Mouse (Mus musculus): ENCODE results near the gene Usp2. TPM values are rescaled to one million over a fixed set of nuclear protein-coding genes. Genes with fewer than 3 reads are reported as not detected.

The Usp2 gene
- total and polyA plus RNA-seq, 3 experiments: 2.1 to 2.3 (median 2.2) TPM

DNA sequence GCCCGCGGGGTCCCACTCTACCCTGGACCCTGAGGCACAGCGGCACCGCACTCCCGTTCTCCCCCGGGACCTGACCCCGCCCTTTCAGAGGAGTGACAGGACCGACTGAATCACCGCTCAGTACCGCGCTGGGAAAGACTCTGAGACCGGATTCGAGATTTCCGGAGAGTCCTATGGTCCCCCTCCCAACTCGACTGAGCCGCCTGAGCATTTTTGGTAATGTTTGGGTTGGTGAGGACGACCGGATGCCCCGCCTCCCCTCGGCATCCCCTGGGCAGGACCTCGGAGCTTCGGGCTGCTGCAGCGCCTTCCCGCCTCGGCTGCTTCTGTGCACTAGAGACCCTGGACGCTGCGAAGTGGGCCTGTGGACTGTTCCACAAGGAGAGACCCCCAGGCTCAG is 63.2 kb downstream of the Usp2 start:
- dilution Hi-C loops (cut with MboI; ENCODE audit: extremely low pct_ligation_motif_present, extremely low pct_unique_long_range_greater_than_20kb, low sequenced_read_pairs): no loop called here
- Histone ChIP-seq H3K27me3 (replicated peaks) (peaks cover 59% of the 10 kb centered on the region), H3K36me3 (replicated peaks in 1 of 2; ENCODE audit: control insufficient read depth in 1 of 2, insufficient read depth in 1 of 2, low read length in 1 of 2) (no peaks in the 10 kb centered on the region), H3K27ac (ENCODE audit: insufficient read depth, low read depth) (no peak overlapping the region), H3K4me1 (ENCODE audit: control insufficient read depth in 1 of 2, insufficient read depth in 2 of 2) (peaks cover 4 to 43% of the 10 kb centered on the region in 2 experiments), H3K4me3 (replicated peaks in 1 of 3; ENCODE audit: low read depth in 2 of 3, low read length in 2 of 3, poor library complexity in 1 of 3) (peak overlapping the region; percentile 34 to 43 (median 41)), H3K79me2 (replicated peaks; ENCODE audit: control insufficient read depth, extremely low read depth, insufficient read depth, poor library complexity, severe bottlenecking) (no peaks in the 10 kb centered on the region), H3K9ac (ENCODE audit: insufficient read depth, low read depth) (peak overlapping the region; percentile 22), H3K9me3 (replicated peaks; ENCODE audit: low read length) (no peaks in the 10 kb centered on the region), H3K4me2 (ENCODE audit: insufficient read depth, low read depth, poor library complexity, severe bottlenecking) (peak overlapping the region; percentile 48)
- DNase-seq (ENCODE audit: extremely low read depth): peak; percentile 53
- TF ChIP-seq BHLHE40 (IDR thresholded peaks at IDR 0.05; ENCODE audit: low read depth, low read length) (no peak), MAZ (IDR thresholded peaks at IDR 0.05; ENCODE audit: low read depth, low read length) (peak; percentile 75; the same call in 1 of the 2 replicates), MYC (IDR thresholded peaks at IDR 0.05; ENCODE audit: low read depth, low read length) (no peak), POLR2AphosphoS2 (IDR thresholded peaks at IDR 0.05; ENCODE audit: low read depth, low read length) (no peak), JUND (conservative IDR thresholded peaks at IDR 0.05; ENCODE audit: low read depth, low read length) (no peak), RAD21 (IDR thresholded peaks at IDR 0.05; ENCODE audit: low read depth, low read length) (no peak), E2F4 (IDR thresholded peaks at IDR 0.05; ENCODE audit: insufficient replicate concordance, low read depth, low read length) (no peak), ZC3H11A (IDR thresholded peaks at IDR 0.05; ENCODE audit: low read depth, low read length) (no peak), ZMIZ1 (IDR thresholded peaks at IDR 0.05; ENCODE audit: low read depth, low read length) (no peak), NELFE (IDR thresholded peaks at IDR 0.05; ENCODE audit: low read depth, low read length) (no peak), HCFC1 (IDR thresholded peaks at IDR 0.05; ENCODE audit: low read depth, low read length) (no peak), ELF1 (IDR thresholded peaks at IDR 0.05; ENCODE audit: low read depth, low read length) (no peak), MAX (IDR thresholded peaks at IDR 0.05; ENCODE audit: low read length) (peak; percentile 42; the same call in 1 of the 2 replicates), GABPA (IDR thresholded peaks at IDR 0.05; ENCODE audit: insufficient replicate concordance, low read depth, low read length) (no peak), USF2 (conservative IDR thresholded peaks at IDR 0.05; ENCODE audit: low read depth, low read length) (no peak), TCF12 (IDR thresholded peaks at IDR 0.05; ENCODE audit: low read depth, low read length) (0 out of 2 replicates have a peak, but pooled peaks have one; percentile 29), MXI1 (IDR thresholded peaks at IDR 0.05; ENCODE audit: low read depth, low read length) (no peak), SMC3 (IDR thresholded peaks at IDR 0.05; ENCODE audit: low read depth, low read length) (no peak), JUN (IDR thresholded peaks at IDR 0.05; ENCODE audit: insufficient read depth, low read depth, low read length) (no peak), ZKSCAN1 (IDR thresholded peaks at IDR 0.05; ENCODE audit: borderline replicate concordance, low read depth, low read length) (no peak), CTCF (conservative IDR thresholded peaks at IDR 0.05 in 1 of 2, IDR thresholded peaks at IDR 0.05 in 1 of 2; ENCODE audit: low read depth in 2 of 2, low read length in 2 of 2) (no peak), NRF1 (IDR thresholded peaks at IDR 0.05; ENCODE audit: low read depth, low read length) (no peak), SIN3A (IDR thresholded peaks at IDR 0.05; ENCODE audit: low read length) (no peak), UBTF (IDR thresholded peaks at IDR 0.05; ENCODE audit: low read depth, low read length) (peak; percentile 53; the same call in 1 of the 2 replicates), PAX5 (IDR thresholded peaks at IDR 0.05; ENCODE audit: low read length) (no peak), MEF2A (IDR thresholded peaks at IDR 0.05; ENCODE audit: borderline replicate concordance, low read depth, low read length) (0 out of 2 replicates have a peak, but pooled peaks have one; percentile 31), TBP (conservative IDR thresholded peaks at IDR 0.05; ENCODE audit: low read depth, low read length) (no peak), KAT2A (IDR thresholded peaks at IDR 0.05; ENCODE audit: insufficient replicate concordance, low read length) (no peak), POLR2A (IDR thresholded peaks at IDR 0.05; ENCODE audit: low read depth, low read length) (no peak), CHD1 (IDR thresholded peaks at IDR 0.05; ENCODE audit: low read depth, low read length) (no peak), EP300 (IDR thresholded peaks at IDR 0.05; ENCODE audit: low read length) (no peak)
- in situ Hi-C loops (cut with MboI; ENCODE audit: low pct_ligation_motif_present, low pct_unique_long_range_greater_than_20kb, low sequenced_read_pairs): no loop called here

Data from CH12.LX (cell line).